Mouse (Mus musculus) erythroblast, embryonic 14.5 days (primary cell): ENCODE results near the gene Itga7.

Source experiments
- GATA1 ChIP-seq: IDR thresholded peaks from 2 replicates; pipeline ENCODE4 v1.6.1; 2012; ENCODE audit warnings: low read length, inconsistent platforms, mixed read lengths
- TAL1 ChIP-seq: IDR thresholded peaks from 3 replicates; pipeline ENCODE4 v1.6.1; 2012; ENCODE audit warnings: low read length, inconsistent platforms, mixed read lengths

- TF ChIP-seq GATA1, result no peak
- no peak for TF ChIP-seq TAL1
These were observed 17.0 kb upstream of the Itga7 start for GRCm38 (mm10) chr10:128916665-128917064.
